Mouse (Mus musculus) ES-Bruce4 (cell line): ENCODE data around the gene Aqp7. TPM values are rescaled to one million over a fixed set of nuclear protein-coding genes. Genes with fewer than 3 reads are reported as not detected.

Source experiments
- H3K27ac ChIP-seq: 2 replicates; pipeline ENCODE4 v1.5.1; 2012; ENCODE audit warnings: low read length, inconsistent platforms; ENCODE audit not compliant: insufficient read depth
- H3K27me3 ChIP-seq: 2 replicates; pipeline ENCODE4 v1.6.1; 2012; ENCODE audit warnings: mild to moderate bottlenecking, low read length, inconsistent platforms; ENCODE audit not compliant: control insufficient read depth, poor library complexity, insufficient read depth, severe bottlenecking
- H3K36me3 ChIP-seq: 2 replicates; pipeline ENCODE4 v1.6.1; 2012; ENCODE audit warnings: inconsistent platforms, mild to moderate bottlenecking, low read length, moderate library complexity; ENCODE audit not compliant: control insufficient read depth, poor library complexity, insufficient read depth, severe bottlenecking
- H3K4me1 ChIP-seq: one replicate; pipeline ENCODE4 v1.8.1; 2011; ENCODE audit warnings: low read length; ENCODE audit not compliant: control insufficient read depth, insufficient read depth
- H3K4me3 ChIP-seq: 2 replicates; pipeline ENCODE4 v1.5.1; 2011; ENCODE audit warnings: low read depth, mild to moderate bottlenecking, low read length
- H3K9ac ChIP-seq: 2 replicates; pipeline ENCODE4 v1.6.1; 2012; ENCODE audit warnings: low read depth, mild to moderate bottlenecking, inconsistent platforms; ENCODE audit not compliant: poor library complexity, severe bottlenecking
- H3K9me3 ChIP-seq: replicated peaks from 2 replicates; pipeline ENCODE4 v1.6.1; 2012; ENCODE audit warnings: mild to moderate bottlenecking, low read length, inconsistent platforms; ENCODE audit not compliant: control insufficient read depth, poor library complexity, insufficient read depth, severe bottlenecking
- CTCF ChIP-seq: IDR thresholded peaks from one replicate; pipeline ENCODE4 v1.8.1; 2011; ENCODE audit warnings: low read depth, low read length
- EP300 ChIP-seq: IDR thresholded peaks from 2 replicates; pipeline ENCODE4 v1.6.1; 2011; ENCODE audit warnings: low read depth, low read length; ENCODE audit not compliant: insufficient read depth
- POLR2A ChIP-seq: IDR thresholded peaks from one replicate; pipeline ENCODE4 v1.8.1; 2011; ENCODE audit warnings: low read length; ENCODE audit not compliant: insufficient read depth
- polyA plus RNA-seq: library from polyadenylated mRNA; stranded (reverse); fragments of >200 nt; gene quantifications from 2 replicates; pipeline ENCODE4 v1.2.4, GENCODE M21; 2011; ENCODE audit warnings: low read depth; ENCODE audit not compliant: missing spikeins, insufficient read depth, insufficient read length

The Aqp7 gene
- polyA plus RNA-seq, 1 experiment = not detected

DNA sequence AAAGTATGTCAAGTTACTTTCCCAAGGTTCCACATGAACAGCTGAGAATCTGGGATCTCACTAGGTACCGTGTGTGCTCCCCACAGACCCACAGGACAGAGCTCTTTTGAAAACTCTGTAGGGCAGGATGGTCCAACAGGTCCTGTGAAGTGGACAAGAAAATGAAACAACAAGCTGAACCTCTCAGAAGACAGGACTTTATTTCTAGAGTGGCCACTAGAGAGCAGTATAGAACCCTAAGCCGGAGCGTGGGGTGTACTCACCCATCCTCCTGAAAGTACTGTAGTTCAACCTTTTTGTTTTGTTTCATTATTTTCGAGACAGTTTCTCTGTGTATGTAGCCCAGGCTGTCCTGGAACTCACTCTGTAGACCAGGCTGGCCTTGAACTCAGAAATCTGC lies 19.7 kb downstream of the Aqp7 start:
- H3K27ac ChIP-seq = no peak overlapping the region
- H3K4me1 ChIP-seq = peaks cover 9% of the 10 kb centered on the region
- no peak overlapping the region for H3K4me3 ChIP-seq
- H3K36me3 ChIP-seq = no peaks in the 10 kb centered on the region
- H3K9me3 ChIP-seq = no peaks in the 10 kb centered on the region
- no peak overlapping the region for H3K9ac ChIP-seq
- H3K27me3 ChIP-seq = no peaks in the 10 kb centered on the region
- no peak for TF ChIP-seq CTCF
- no peak for TF ChIP-seq POLR2A
- TF ChIP-seq EP300 = no peak

- Histone ChIP-seq H3K27ac (no peak overlapping the region), H3K4me3 (no peak overlapping the region), H3K9ac (no peak overlapping the region), H3K27me3 (no peaks in the 10 kb centered on the region), H3K4me1 (peaks cover 9% of the 10 kb centered on the region), H3K9me3 (no peaks in the 10 kb centered on the region), H3K36me3 (no peaks in the 10 kb centered on the region)
- TF ChIP-seq CTCF (no peak), EP300 (no peak), POLR2A (no peak)
Observed at GRCm38 (mm10) chr4:41027872-41028271, 20.1 kb downstream of the Aqp7 start.

DNA sequence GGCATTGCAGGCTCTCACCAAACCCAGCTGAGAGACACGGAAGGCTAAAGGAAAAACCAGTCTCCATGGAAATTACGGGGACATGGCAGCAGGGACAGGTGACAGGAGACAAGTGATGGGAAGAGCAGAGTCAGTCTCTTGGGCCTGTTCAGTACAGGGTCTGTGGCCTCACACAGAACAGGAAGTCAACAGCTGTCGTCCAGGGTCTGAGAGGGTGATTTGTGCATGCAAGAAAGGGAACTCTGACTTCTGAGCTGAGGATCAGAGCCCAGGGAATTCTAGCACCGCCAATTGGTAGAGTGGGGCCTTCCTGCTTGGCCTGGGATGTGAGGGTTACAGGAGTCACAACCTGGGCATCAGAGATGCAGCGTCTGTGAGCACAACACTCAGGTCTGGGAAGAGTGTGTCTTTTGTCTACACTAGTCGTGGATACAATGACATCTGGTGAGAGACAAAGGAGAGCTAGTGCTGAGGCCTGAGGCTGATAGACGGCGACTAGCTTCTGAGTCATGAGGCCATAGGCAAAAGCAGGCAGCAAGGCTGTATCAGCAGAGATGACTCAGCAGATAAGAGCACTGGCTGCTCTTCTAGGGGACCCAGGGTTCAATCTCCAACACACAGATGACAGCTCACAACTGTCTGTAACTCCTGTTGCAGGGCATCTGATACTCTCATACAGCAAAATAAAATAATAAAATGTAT lies 21.7 kb downstream of the Aqp7 start:
- H3K9ac ChIP-seq = no peak overlapping the region
- no peak overlapping the region for H3K4me3 ChIP-seq
- no peaks in the 10 kb centered on the region for H3K9me3 ChIP-seq
- peaks cover 4% of the 10 kb centered on the region for H3K4me1 ChIP-seq
- TF ChIP-seq CTCF (no peak), EP300 (peak; percentile 80; the same call in 1 of the 2 replicates), POLR2A (no peak)
- peaks cover 7% of the 10 kb centered on the region; the same call in 1 of the 2 replicates for H3K36me3 ChIP-seq
- H3K27ac ChIP-seq = peak overlapping the region; percentile 38
- no peaks in the 10 kb centered on the region for H3K27me3 ChIP-seq

- Histone ChIP-seq H3K36me3 (peaks cover 10% of the 10 kb centered on the region; the same call in 1 of the 2 replicates), H3K27me3 (no peaks in the 10 kb centered on the region), H3K4me1 (no peaks in the 10 kb centered on the region), H3K27ac (no peak overlapping the region), H3K4me3 (no peak overlapping the region), H3K9ac (no peak overlapping the region), H3K9me3 (no peaks in the 10 kb centered on the region)
- TF ChIP-seq EP300 (no peak), CTCF (peak; percentile 13)
Observed at GRCm38 (mm10) chr4:41021094-41021493, 26.8 kb downstream of the Aqp7 start.

DNA sequence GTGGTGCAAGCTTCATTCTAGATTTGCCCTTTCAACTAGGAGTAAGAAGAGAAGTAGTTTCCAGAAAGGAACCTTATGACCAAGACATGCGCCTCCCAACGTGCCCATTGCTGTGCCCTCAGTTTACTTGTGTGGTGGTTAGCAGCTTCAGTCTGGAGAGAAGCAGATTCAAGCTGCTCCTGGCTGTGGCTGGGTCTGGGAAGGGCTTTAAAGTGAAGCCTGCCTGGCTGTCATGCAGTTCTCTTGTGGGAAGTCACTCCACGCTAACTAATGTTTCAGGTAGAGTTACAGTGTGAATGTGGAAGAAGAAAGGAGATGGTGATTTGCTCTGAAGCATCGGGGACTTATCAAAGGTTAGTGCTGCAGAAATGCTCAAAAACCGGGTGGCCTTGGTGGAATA lies 32.1 kb downstream of the Aqp7 start:
- Histone ChIP-seq H3K4me3 (no peak overlapping the region), H3K36me3 (peaks cover 22% of the 10 kb centered on the region), H3K9ac (no peak overlapping the region), H3K27me3 (no peaks in the 10 kb centered on the region), H3K9me3 (no peaks in the 10 kb centered on the region), H3K27ac (no peak overlapping the region), H3K4me1 (no peaks in the 10 kb centered on the region)
- TF ChIP-seq POLR2A (no peak), CTCF (no peak), EP300 (no peak)

GRCm38 (mm10) chr4:41013351-41013750 lies 34.6 kb downstream of the Aqp7 start:
- H3K27ac ChIP-seq = no peak overlapping the region
- H3K4me1 ChIP-seq = no peaks in the 10 kb centered on the region
- no peak overlapping the region for H3K4me3 ChIP-seq
- TF ChIP-seq POLR2A (no peak), EP300 (no peak), CTCF (no peak)
- no peaks in the 10 kb centered on the region for H3K27me3 ChIP-seq
- no peaks in the 10 kb centered on the region for H3K9me3 ChIP-seq
- peaks cover 46% of the 10 kb centered on the region for H3K36me3 ChIP-seq
- H3K9ac ChIP-seq = no peak overlapping the region
